Mouse (Mus musculus): ENCODE measurements around the gene Jmjd8. TPM values are rescaled to one million over a fixed set of nuclear protein-coding genes. Genes with fewer than 3 reads are reported as not detected.

The Jmjd8 gene
- polyA plus RNA-seq, 1 experiment: 15.5 TPM

DNA sequence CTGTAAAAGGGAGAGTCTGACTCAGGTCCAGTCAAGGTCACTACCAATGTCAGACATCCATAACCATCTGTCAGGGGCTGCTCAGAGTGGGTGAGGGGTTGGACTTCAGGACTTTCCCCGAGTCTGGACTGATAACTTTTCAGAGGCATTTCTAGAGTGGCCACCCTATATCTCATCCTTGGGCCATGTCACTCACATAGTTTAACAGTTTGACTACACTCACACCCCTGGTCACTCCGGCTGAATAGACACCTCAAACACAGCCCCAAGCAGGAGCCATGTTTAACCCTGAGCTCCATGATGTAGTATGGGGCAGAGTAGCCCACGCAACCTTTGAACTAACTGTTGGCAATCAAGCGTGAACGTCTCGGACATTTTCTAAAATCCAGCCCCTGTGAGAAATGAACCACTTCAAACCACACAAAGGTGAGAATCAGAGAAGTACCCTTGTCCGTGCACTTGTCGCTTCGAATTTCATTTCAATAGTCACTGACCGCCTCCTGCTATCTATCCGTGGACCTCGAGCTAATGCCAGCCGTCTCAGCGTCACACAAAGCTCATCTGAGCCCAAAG is 45.6 kb downstream of the Jmjd8 start:
- peak overlapping the region; percentile 96 for H3K4me2 ChIP-seq (ENCODE audit: low read depth)
- peak overlapping the region; percentile 60 for H3ac ChIP-seq (ENCODE audit: control insufficient read depth, insufficient read length)
- H3K36me3 ChIP-seq (ENCODE audit: control insufficient read depth, insufficient read depth): no peaks in the 10 kb centered on the region
- peaks cover 4% of the 10 kb centered on the region for H3K79me2 ChIP-seq (ENCODE audit: control insufficient read depth, insufficient read depth)
- H3K27me3 ChIP-seq (ENCODE audit: control insufficient read depth, insufficient read depth, insufficient read length): no peaks in the 10 kb centered on the region
- H3K4me3 ChIP-seq: peak overlapping the region; percentile 75
- no peak for TF ChIP-seq USF1 (IDR thresholded peaks at IDR 0.05; ENCODE audit: low read depth)
- TF ChIP-seq POLR2AphosphoS2 (IDR thresholded peaks at IDR 0.05; ENCODE audit: insufficient read length, low read depth): no peak
- TF ChIP-seq SRF (IDR thresholded peaks at IDR 0.05; ENCODE audit: control insufficient read depth, insufficient read length, low read depth): no peak
- no peak for TF ChIP-seq CEBPB (IDR thresholded peaks at IDR 0.05; ENCODE audit: insufficient read depth, poor library complexity, severe bottlenecking)
- no peak for TF ChIP-seq REST (IDR thresholded peaks at IDR 0.05; ENCODE audit: insufficient read depth, insufficient read length)
- TF ChIP-seq TCF12 (IDR thresholded peaks at IDR 0.05; ENCODE audit: insufficient read depth, poor library complexity, severe bottlenecking): no peak
- TF ChIP-seq POLR2A (IDR thresholded peaks at IDR 0.05; ENCODE audit: insufficient read length, low read depth): no peak
- TF ChIP-seq E2F4 (IDR thresholded peaks at IDR 0.05; ENCODE audit: insufficient read depth): no peak
- no peak for TF ChIP-seq MAX (IDR thresholded peaks at IDR 0.05; ENCODE audit: low read depth)
- no peak for TF ChIP-seq MYOD1 (IDR thresholded peaks at IDR 0.05; ENCODE audit: control insufficient read depth in 1 of 3, insufficient read length in 2 of 3, low read depth in 2 of 3)
- no peak for TF ChIP-seq TCF3 (IDR thresholded peaks at IDR 0.05; ENCODE audit: insufficient read length, low read depth)
- no peak for TF ChIP-seq MYOG (IDR thresholded peaks at IDR 0.05; ENCODE audit: control insufficient read depth in 1 of 3, insufficient read depth in 1 of 3, insufficient read length in 2 of 3, low read depth in 2 of 3)

DNA sequence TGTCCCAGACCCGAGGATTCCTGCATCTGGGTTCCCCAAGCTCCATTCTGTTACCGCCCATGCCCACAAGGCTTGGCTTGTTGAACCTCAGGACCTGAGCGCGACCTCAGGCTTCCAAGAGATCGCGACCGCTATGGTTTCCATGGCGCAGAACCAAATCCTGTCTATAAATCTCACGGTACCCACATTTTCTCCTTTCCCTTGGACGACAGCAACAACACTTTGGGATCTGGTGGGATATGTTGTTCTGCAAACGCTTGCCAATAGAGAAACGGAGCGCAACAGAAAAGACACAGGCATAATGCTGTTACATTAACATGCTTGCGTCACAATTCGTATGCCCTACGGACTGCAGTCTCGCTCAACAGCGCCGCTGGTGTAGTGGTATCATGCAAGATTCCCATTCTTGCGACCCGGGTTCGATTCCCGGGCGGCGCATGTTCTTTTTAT is 46.1 kb downstream of the Jmjd8 start, which contains the start of gene Mettl26:
Mettl26 (plus strand) TSS at position 354 of the 450 bp plus-strand sequence.
- H3K4me2 ChIP-seq (ENCODE audit: low read depth): peak within 1 kb of the TSS; percentile 96
- H3K4me3 ChIP-seq: peak within 1 kb of the TSS; percentile 75
- no peaks in the 10 kb centered on the region for H3K36me3 ChIP-seq (ENCODE audit: control insufficient read depth, insufficient read depth)
- H3K27me3 ChIP-seq (ENCODE audit: control insufficient read depth, insufficient read depth, insufficient read length): no peaks in the 10 kb centered on the region
- H3ac ChIP-seq (ENCODE audit: control insufficient read depth, insufficient read length): peak within 1 kb of the TSS; percentile 60
- TF ChIP-seq REST (IDR thresholded peaks at IDR 0.05; ENCODE audit: insufficient read depth, insufficient read length) (no peak), POLR2AphosphoS2 (IDR thresholded peaks at IDR 0.05; ENCODE audit: insufficient read length, low read depth) (peak; percentile 55)
- H3K79me2 ChIP-seq (ENCODE audit: control insufficient read depth, insufficient read depth): peaks cover 4% of the 10 kb centered on the region

DNA sequence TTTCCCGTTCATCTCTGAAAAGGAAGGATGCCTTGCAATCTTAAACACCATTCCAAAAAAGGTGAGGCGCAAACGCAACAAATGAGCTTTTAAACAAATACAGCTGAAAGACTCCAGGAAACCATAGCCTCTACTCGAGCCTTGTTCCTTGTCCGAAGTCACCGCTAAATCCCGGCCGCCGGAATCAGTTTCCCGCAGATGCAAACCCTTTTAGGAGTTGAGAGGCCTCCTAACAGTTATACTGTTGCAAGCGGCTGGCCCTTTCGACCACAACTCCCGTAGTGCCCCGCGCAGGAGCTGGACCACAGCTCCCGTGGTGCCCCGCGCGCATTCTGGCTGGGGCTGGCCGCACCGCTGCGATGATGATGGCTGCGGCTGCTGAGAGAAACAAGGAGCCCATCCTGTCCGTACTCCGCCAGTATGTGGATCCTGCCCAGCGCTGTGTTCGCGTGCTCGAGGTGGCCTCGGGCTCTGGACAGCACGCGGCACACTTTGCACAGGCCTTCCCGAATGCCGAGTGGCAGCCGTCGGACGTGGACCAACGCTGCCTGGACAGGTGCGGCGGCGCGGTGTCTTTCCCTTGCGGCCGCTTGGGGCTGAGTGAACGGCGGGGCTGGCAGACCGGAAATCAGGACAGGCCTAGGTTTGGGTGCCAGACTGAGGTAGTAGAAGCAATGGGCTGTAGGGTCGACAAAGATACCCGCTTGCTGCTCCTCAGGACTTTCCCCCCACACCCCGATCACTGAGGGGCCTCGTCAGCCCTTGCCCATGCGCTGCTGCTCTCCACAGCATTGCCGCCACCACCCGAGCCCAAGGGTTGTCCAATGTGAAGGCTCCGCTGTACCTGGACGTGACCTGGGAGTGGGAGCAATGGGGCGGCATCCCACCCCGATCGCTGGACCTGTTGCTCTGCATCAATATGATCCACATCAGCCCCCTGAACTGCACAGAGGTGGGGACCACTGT is 46.8 kb downstream of the Jmjd8 start:
- H3K4me2 ChIP-seq (ENCODE audit: low read depth): peak overlapping the region; percentile 96
- peaks cover 4% of the 10 kb centered on the region for H3K79me2 ChIP-seq (ENCODE audit: control insufficient read depth, insufficient read depth)
- H3K4me3 ChIP-seq: peak overlapping the region; percentile 75
- H3K27me3 ChIP-seq (ENCODE audit: control insufficient read depth, insufficient read depth, insufficient read length): no peaks in the 10 kb centered on the region
- H3K36me3 ChIP-seq (ENCODE audit: control insufficient read depth, insufficient read depth): no peaks in the 10 kb centered on the region
- TF ChIP-seq MYOD1 (IDR thresholded peaks at IDR 0.05; ENCODE audit: control insufficient read depth in 1 of 3, insufficient read length in 2 of 3, low read depth in 2 of 3) (peak in 2 of 3 experiments; percentile 80 to 90), TCF3 (IDR thresholded peaks at IDR 0.05; ENCODE audit: insufficient read length, low read depth) (no peak), E2F4 (IDR thresholded peaks at IDR 0.05; ENCODE audit: insufficient read depth) (no peak), MYOG (IDR thresholded peaks at IDR 0.05; ENCODE audit: control insufficient read depth in 1 of 3, insufficient read depth in 1 of 3, insufficient read length in 2 of 3, low read depth in 2 of 3) (peak in 2 of 3 experiments; percentile 81 to 84), MAX (IDR thresholded peaks at IDR 0.05; ENCODE audit: low read depth) (no peak), POLR2AphosphoS2 (IDR thresholded peaks at IDR 0.05; ENCODE audit: insufficient read length, low read depth) (peak; percentile 95), POLR2A (IDR thresholded peaks at IDR 0.05; ENCODE audit: insufficient read length, low read depth) (peak; percentile 97), REST (IDR thresholded peaks at IDR 0.05; ENCODE audit: insufficient read depth, insufficient read length) (no peak), CEBPB (IDR thresholded peaks at IDR 0.05; ENCODE audit: insufficient read depth, poor library complexity, severe bottlenecking) (no peak), SRF (IDR thresholded peaks at IDR 0.05; ENCODE audit: control insufficient read depth, insufficient read length, low read depth) (peak; percentile 54), USF1 (IDR thresholded peaks at IDR 0.05; ENCODE audit: low read depth) (no peak), TCF12 (IDR thresholded peaks at IDR 0.05; ENCODE audit: insufficient read depth, poor library complexity, severe bottlenecking) (no peak)
- peak overlapping the region; percentile 60 for H3ac ChIP-seq (ENCODE audit: control insufficient read depth, insufficient read length)

DNA sequence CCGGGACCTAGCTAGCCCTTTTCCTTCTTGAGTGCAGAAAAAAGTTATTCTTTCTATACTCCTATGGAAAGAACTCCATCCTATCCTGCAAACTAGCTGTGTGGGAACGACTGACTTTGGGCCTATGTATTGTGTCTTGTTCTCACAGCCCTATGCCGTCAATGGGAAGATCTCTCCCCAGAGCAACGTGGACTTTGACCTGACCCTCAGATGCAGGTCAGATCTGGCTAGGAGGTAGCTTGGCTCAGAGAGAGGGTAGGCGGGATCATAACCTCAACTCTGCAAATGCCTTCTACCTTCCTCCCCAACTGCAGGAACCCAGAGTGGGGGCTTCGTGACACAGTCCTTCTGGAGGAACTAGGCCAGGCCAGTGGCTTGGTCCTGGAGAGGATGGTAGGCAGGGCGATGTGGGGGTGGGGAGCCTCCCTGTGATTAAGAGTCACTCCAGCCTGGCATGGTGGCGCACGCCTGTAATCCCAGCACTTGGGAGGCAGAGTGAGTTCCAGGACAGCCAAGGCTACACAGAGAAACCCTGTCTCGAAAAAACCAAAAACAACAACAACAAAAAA is 47.8 kb downstream of the Jmjd8 start:
- H3ac ChIP-seq (ENCODE audit: control insufficient read depth, insufficient read length): peak overlapping the region; percentile 60
- no peaks in the 10 kb centered on the region for H3K27me3 ChIP-seq (ENCODE audit: control insufficient read depth, insufficient read depth, insufficient read length)
- H3K79me2 ChIP-seq (ENCODE audit: control insufficient read depth, insufficient read depth): peaks cover 4% of the 10 kb centered on the region
- no peak for TF ChIP-seq POLR2A (IDR thresholded peaks at IDR 0.05; ENCODE audit: insufficient read length, low read depth)
- no peak for TF ChIP-seq CEBPB (IDR thresholded peaks at IDR 0.05; ENCODE audit: insufficient read depth, poor library complexity, severe bottlenecking)
- TF ChIP-seq E2F4 (IDR thresholded peaks at IDR 0.05; ENCODE audit: insufficient read depth): no peak
- no peak for TF ChIP-seq REST (IDR thresholded peaks at IDR 0.05; ENCODE audit: insufficient read depth, insufficient read length)
- no peak for TF ChIP-seq USF1 (IDR thresholded peaks at IDR 0.05; ENCODE audit: low read depth)
- TF ChIP-seq POLR2AphosphoS2 (IDR thresholded peaks at IDR 0.05; ENCODE audit: insufficient read length, low read depth): no peak
- TF ChIP-seq MAX (IDR thresholded peaks at IDR 0.05; ENCODE audit: low read depth): no peak
- no peak for TF ChIP-seq MYOG (IDR thresholded peaks at IDR 0.05; ENCODE audit: control insufficient read depth in 1 of 3, insufficient read depth in 1 of 3, insufficient read length in 2 of 3, low read depth in 2 of 3)
- no peak for TF ChIP-seq SRF (IDR thresholded peaks at IDR 0.05; ENCODE audit: control insufficient read depth, insufficient read length, low read depth)
- no peak for TF ChIP-seq TCF3 (IDR thresholded peaks at IDR 0.05; ENCODE audit: insufficient read length, low read depth)
- no peak for TF ChIP-seq MYOD1 (IDR thresholded peaks at IDR 0.05; ENCODE audit: control insufficient read depth in 1 of 3, insufficient read length in 2 of 3, low read depth in 2 of 3)
- TF ChIP-seq TCF12 (IDR thresholded peaks at IDR 0.05; ENCODE audit: insufficient read depth, poor library complexity, severe bottlenecking): no peak
- H3K4me3 ChIP-seq: peak overlapping the region; percentile 75
- peak overlapping the region; percentile 96 for H3K4me2 ChIP-seq (ENCODE audit: low read depth)
- no peaks in the 10 kb centered on the region for H3K36me3 ChIP-seq (ENCODE audit: control insufficient read depth, insufficient read depth)

Measured in myocyte (in vitro differentiated cells).